Mouse (Mus musculus) liver, embryonic 15.5 days (tissue): ENCODE data around the gene Flt1. TPM values are rescaled to one million over a fixed set of nuclear protein-coding genes. Genes with fewer than 3 reads are reported as not detected.

Experiments
- ATAC-seq: fragments of 200-750 bp; cut with Nextera tagmentation; 2 replicates; pipeline ENCODE4 v1.8.0; 2017; ENCODE audit warnings: moderate number of reproducible peaks, mild to moderate bottlenecking, moderate library complexity; ENCODE audit not compliant: insufficient read depth
- H3K27ac ChIP-seq: fragments of 300-500 bp; sonication (generic); replicated peaks from 2 replicates; pipeline ENCODE4 v1.5.1; 2015; ENCODE audit warnings: mild to moderate bottlenecking, inconsistent platforms
- H3K27me3 ChIP-seq: fragments of 300-500 bp; sonication (generic); 2 replicates; pipeline ENCODE4 v1.6.1; 2015; ENCODE audit warnings: mild to moderate bottlenecking, inconsistent platforms
- H3K36me3 ChIP-seq: fragments of 300-500 bp; sonication (generic); replicated peaks from 2 replicates; pipeline ENCODE4 v1.6.1; 2015; ENCODE audit warnings: moderate library complexity, mild to moderate bottlenecking, inconsistent platforms
- H3K4me1 ChIP-seq: fragments of 300-500 bp; sonication (generic); replicated peaks from 2 replicates; pipeline ENCODE4 v1.6.1; 2015; ENCODE audit warnings: inconsistent platforms
- H3K4me2 ChIP-seq: fragments of 300-500 bp; sonication (generic); 2 replicates; pipeline ENCODE4 v1.6.1; 2015; ENCODE audit warnings: moderate library complexity, mild to moderate bottlenecking, inconsistent platforms
- H3K4me3 ChIP-seq: fragments of 300-500 bp; sonication (generic); replicated peaks from 2 replicates; pipeline ENCODE4 v1.5.1; 2015; ENCODE audit warnings: mild to moderate bottlenecking, inconsistent platforms
- H3K9ac ChIP-seq: fragments of 300-500 bp; sonication (generic); 2 replicates; pipeline ENCODE4 v1.6.1; 2015; ENCODE audit warnings: moderate library complexity, mild to moderate bottlenecking, inconsistent platforms
- H3K9me3 ChIP-seq: fragments of 300-500 bp; sonication (generic); replicated peaks from 2 replicates; pipeline ENCODE4 v1.6.1; 2016; ENCODE audit warnings: inconsistent platforms
- WGBS: fragments of 180-500 bp; shearing (Covaris S2); methylation state at CpG from one replicate; pipeline ENCODE4 v1.1.7; 2015; ENCODE audit warnings: mixed read lengths; ENCODE audit not compliant: insufficient replicate concordance; 5-methylcytosine and 5-hydroxymethylcytosine counted together
- polyA plus RNA-seq: library from polyadenylated mRNA; unstranded; fragments of >200 nt; fragmentation: Nextera tagmentation; extraction: Ambion mirVana; gene quantifications from 2 replicates; pipeline ENCODE4 v1.2.1, GENCODE M21; 2015

Gene Flt1
- polyA plus RNA-seq, 1 experiment from 2014 or later: 2.9 TPM

DNA sequence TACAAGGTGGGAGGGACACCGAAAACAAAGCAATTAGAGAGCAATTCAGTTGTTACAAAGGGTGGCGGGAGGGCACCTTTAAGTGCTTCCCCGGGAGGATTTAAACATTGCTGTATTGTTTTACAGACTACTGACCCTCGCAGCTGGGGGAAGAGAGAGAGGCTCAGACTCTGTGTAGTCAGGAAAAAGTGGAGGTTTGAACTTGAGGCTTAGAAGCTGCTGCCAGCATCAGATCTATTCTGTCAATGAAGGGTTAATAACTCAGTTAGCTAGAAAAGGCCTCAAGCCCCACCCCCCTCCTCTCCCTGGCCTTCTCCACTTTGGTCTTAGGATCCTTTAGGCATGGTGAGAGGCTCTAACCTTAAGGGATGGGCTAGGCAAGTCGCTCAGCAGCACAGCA is 24.2 kb upstream of the Flt1 start:
- 0 out of 2 replicates have a peak, but pooled peaks cover 6% of the 10 kb centered on the region for H3K4me1 ChIP-seq
- no peak for ATAC-seq
- WGBS: 26% methylated on average over 5 of the region's 5 CpGs
- H3K4me3 ChIP-seq: no peak overlapping the region
- no peaks in the 10 kb centered on the region for H3K9me3 ChIP-seq
- H3K36me3 ChIP-seq: no peaks in the 10 kb centered on the region
- no peak overlapping the region for H3K27ac ChIP-seq
- peaks cover 65% of the 10 kb centered on the region for H3K27me3 ChIP-seq
- no peak overlapping the region for H3K4me2 ChIP-seq
- no peak overlapping the region for H3K9ac ChIP-seq

GRCm38 (mm10) chr5:147748081-147748581 is 22.3 kb upstream of the Flt1 start:
- ATAC-seq: peak; percentile 31; the same call in 1 of the 2 replicates
- H3K9me3 ChIP-seq: no peaks in the 10 kb centered on the region
- H3K4me1 ChIP-seq: 0 out of 2 replicates have a peak, but pooled peaks cover 6% of the 10 kb centered on the region
- H3K4me2 ChIP-seq: peak overlapping the region; percentile 16; the same call in 1 of the 2 replicates
- peaks cover 52% of the 10 kb centered on the region for H3K27me3 ChIP-seq
- no peak overlapping the region for H3K9ac ChIP-seq
- H3K27ac ChIP-seq: no peak overlapping the region
- H3K4me3 ChIP-seq: no peak overlapping the region
- no peaks in the 10 kb centered on the region for H3K36me3 ChIP-seq
- 3% methylated on average over 15 of the region's 15 CpGs for WGBS

DNA sequence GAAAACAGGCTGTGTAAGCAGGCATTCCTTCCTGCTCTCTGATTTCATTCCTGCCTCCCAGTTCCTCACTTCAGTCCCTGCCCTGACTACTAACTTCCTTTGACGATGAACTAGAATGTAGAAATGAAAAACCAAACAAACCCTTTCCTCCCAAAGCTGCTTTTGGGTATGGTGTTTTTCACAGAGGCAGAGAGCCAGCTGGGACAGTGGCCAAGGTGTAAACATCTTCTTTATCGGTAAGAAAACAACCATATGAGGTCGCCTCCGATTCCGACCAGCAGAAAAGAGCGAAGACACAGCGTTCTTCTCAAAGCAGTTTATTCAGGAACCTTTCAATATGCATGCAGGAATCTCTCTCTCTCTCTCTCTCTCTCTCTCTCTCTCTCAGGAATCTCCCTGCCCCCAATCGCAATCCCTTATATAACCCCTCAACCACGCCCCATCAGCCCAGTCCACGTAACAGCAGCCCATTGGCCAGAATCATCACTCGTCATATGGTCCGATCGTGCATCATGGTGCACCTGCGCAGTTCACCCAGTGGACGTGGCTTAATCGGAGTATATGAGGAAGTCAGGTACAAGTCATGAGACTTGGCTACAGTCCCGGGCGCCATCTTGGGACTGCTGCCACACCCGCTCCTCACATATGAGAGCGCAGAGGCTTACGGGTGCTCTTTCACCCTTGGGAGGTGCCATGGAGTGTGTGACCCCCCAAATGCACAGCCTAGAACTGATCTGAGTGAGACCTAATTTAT is 19.3 kb upstream of the Flt1 start:
- 79% methylated on average over 21 of the region's 21 CpGs for WGBS
- Histone ChIP-seq H3K27me3 (peaks cover 25% of the 10 kb centered on the region), H3K9ac (no peak overlapping the region), H3K4me2 (no peak overlapping the region), H3K36me3 (no peaks in the 10 kb centered on the region), H3K9me3 (no peaks in the 10 kb centered on the region), H3K4me3 (no peak overlapping the region), H3K27ac (no peak overlapping the region), H3K4me1 (no peaks in the 10 kb centered on the region)
- no peak for ATAC-seq

DNA sequence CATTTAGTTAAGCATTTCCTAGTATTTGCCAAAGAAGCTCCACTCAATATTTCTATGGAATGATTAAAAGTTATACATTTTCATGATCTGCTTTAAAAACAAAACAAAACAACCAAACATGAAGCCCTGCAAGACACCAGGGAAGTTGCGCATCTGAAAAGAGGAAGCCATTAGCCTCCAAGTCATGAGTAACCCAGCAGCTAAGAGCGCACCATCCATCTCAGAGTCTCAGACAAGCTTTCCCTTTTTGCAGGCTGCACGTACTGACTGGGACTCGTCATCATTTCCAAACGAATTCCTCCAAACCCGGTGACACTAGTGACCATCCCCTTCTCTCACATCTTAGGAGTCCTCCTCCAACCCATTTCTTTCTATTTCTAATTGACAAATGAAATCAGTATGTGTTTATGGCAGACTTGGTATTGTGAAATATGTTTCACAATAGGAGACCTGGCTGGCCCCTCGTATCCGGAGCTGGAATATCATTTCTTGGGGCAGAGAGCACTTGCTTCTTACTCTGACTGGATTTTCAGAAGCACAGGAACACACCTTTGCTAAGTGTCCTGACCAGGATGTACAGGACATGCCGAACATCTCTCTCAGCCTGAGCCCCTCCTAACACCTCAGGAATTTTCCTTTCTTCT is 16.8 kb upstream of the Flt1 start:
- no peak overlapping the region for H3K9ac ChIP-seq
- H3K4me2 ChIP-seq: no peak overlapping the region; the same call in 1 of the 2 replicates
- 36% methylated on average over 9 of the region's 9 CpGs for WGBS
- no peak for ATAC-seq
- no peaks in the 10 kb centered on the region for H3K4me1 ChIP-seq
- H3K27ac ChIP-seq: no peak overlapping the region
- no peaks in the 10 kb centered on the region for H3K9me3 ChIP-seq
- H3K27me3 ChIP-seq: peaks cover under 1% of the 10 kb centered on the region; the same call in 1 of the 2 replicates
- no peak overlapping the region for H3K4me3 ChIP-seq
- H3K36me3 ChIP-seq: no peaks in the 10 kb centered on the region

DNA sequence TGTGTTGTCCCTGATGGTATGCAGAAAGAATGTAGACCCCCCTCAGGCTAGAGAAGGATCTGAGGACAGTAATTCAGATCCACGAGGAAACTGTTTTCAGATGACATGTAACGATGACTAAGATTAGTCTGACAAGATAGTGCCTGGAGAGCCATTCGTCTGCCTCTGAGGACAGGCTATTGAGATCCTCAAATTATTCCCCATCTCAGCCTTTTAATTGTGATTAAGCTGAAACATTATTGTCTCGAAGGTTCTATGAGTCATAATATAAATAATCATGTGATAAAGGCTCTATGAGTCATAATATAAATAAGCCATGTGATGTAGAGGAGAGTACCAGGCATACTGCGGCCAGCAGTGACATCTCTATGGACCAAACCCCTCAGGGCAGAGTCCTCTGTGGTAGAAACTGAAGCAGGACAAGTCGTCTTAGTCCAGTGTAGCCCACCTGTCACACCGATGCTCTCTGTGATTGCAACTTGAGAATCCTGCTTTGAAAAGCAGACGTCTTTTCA is 11.0 kb upstream of the Flt1 start:
- H3K27ac ChIP-seq: no peak overlapping the region
- H3K4me3 ChIP-seq: no peak overlapping the region
- no peaks in the 10 kb centered on the region for H3K36me3 ChIP-seq
- no peak overlapping the region for H3K4me2 ChIP-seq
- no peaks in the 10 kb centered on the region for H3K27me3 ChIP-seq
- 58% methylated on average over 8 of the region's 8 CpGs for WGBS
- no peaks in the 10 kb centered on the region for H3K4me1 ChIP-seq
- no peak for ATAC-seq
- no peaks in the 10 kb centered on the region for H3K9me3 ChIP-seq
- H3K9ac ChIP-seq: no peak overlapping the region

GRCm38 (mm10) chr5:147733682-147734081 is 7.9 kb upstream of the Flt1 start:
- Histone ChIP-seq H3K4me1 (no peaks in the 10 kb centered on the region), H3K9me3 (no peaks in the 10 kb centered on the region), H3K4me3 (no peak overlapping the region), H3K9ac (no peak overlapping the region), H3K27ac (no peak overlapping the region), H3K4me2 (no peak overlapping the region), H3K36me3 (no peaks in the 10 kb centered on the region), H3K27me3 (peaks cover 10% of the 10 kb centered on the region)
- WGBS: 70% methylated on average over 1 of the region's 1 CpGs
- no peak for ATAC-seq

GRCm38 (mm10) chr5:147732926-147733325 is 7.1 kb upstream of the Flt1 start:
- peaks cover 17% of the 10 kb centered on the region for H3K27me3 ChIP-seq
- H3K4me2 ChIP-seq: no peak overlapping the region
- H3K27ac ChIP-seq: no peak overlapping the region
- 53% methylated on average over 5 of the region's 5 CpGs for WGBS
- no peak overlapping the region for H3K4me3 ChIP-seq
- no peaks in the 10 kb centered on the region for H3K36me3 ChIP-seq
- H3K9me3 ChIP-seq: no peaks in the 10 kb centered on the region
- no peak for ATAC-seq
- no peak overlapping the region for H3K9ac ChIP-seq
- H3K4me1 ChIP-seq: no peaks in the 10 kb centered on the region

DNA sequence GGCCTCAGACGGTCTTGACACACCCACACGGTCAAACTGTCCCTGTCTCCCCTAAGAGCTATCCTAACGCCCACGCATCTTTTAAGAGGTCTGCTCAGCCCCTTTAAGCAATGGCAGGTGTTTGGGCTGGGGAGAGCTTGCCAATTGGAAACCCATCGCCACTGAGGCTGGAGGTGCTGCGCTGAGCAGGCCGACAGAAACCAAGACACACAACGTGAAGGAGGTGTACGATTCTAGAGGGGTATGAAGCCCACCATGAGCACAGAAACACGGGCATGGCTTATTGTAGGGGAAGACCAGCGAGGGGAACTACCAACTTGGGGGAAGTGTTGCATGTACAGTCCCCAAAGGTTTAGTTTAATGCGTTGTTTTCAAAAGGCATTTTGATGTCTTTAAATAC is 1.7 kb upstream of the Flt1 start:
- 13% methylated on average over 12 of the region's 12 CpGs for WGBS
- H3K27me3 ChIP-seq: peaks cover 72% of the 10 kb centered on the region
- no peak for ATAC-seq
- H3K4me1 ChIP-seq: peaks cover 11% of the 10 kb centered on the region; the same call in 1 of the 2 replicates
- no peak overlapping the region for H3K4me2 ChIP-seq
- no peaks in the 10 kb centered on the region for H3K9me3 ChIP-seq
- H3K36me3 ChIP-seq: no peaks in the 10 kb centered on the region
- H3K27ac ChIP-seq: no peak overlapping the region
- no peak overlapping the region for H3K4me3 ChIP-seq
- no peak overlapping the region for H3K9ac ChIP-seq

- H3K9ac ChIP-seq: no peak overlapping the region
- no peak for ATAC-seq
- no peak overlapping the region; the same call in 1 of the 2 replicates for H3K4me3 ChIP-seq
- peak overlapping the region; percentile 55; the same call in 1 of the 2 replicates for H3K4me2 ChIP-seq
- H3K36me3 ChIP-seq: no peaks in the 10 kb centered on the region
- no peak overlapping the region for H3K27ac ChIP-seq
- H3K4me1 ChIP-seq: peaks cover 11% of the 10 kb centered on the region; the same call in 1 of the 2 replicates
- H3K27me3 ChIP-seq: peaks cover 76% of the 10 kb centered on the region
- H3K9me3 ChIP-seq: no peaks in the 10 kb centered on the region
- 4% methylated on average over 18 of the region's 18 CpGs for WGBS
Observed at GRCm38 (mm10) chr5:147726701-147727393, 1.0 kb upstream of the Flt1 start.

GRCm38 (mm10) chr5:147724945-147725830 is 623 bp downstream of the Flt1 start:
- Histone ChIP-seq H3K36me3 (no peaks in the 10 kb centered on the region), H3K4me3 (peak overlapping the region; percentile 38), H3K9me3 (no peaks in the 10 kb centered on the region), H3K27ac (no peak overlapping the region), H3K27me3 (peaks cover 93% of the 10 kb centered on the region), H3K4me2 (peak overlapping the region; percentile 55), H3K4me1 (peaks cover 11% of the 10 kb centered on the region; the same call in 1 of the 2 replicates), H3K9ac (no peak overlapping the region)
- ATAC-seq: peak; percentile 22; the same call in 1 of the 2 replicates
- WGBS: 2% methylated on average over 69 of the region's 69 CpGs
